Mouse (Mus musculus): ENCODE results near the gene Tlr12. TPM values are rescaled to one million over a fixed set of nuclear protein-coding genes. Genes with fewer than 3 reads are reported as not detected.
"Not testable (repeated sequence)": the region's sequence is repeated elsewhere in the genome, so short reads cannot be mapped to it uniquely, and the experiment has no call there.

Gene Tlr12
- 0.91 and 1.0 TPM in 2 replicates for polyA plus RNA-seq (2012; rRNA removed)

GRCm38 (mm10) chr4:128618246-128618911 is at the start of gene Tlr12:
Tlr12 (minus strand) TSS chr4:128618619.
- no peaks in the 10 kb centered on the region for H3K4me1 ChIP-seq (ENCODE audit: control insufficient read depth, insufficient read depth, low read length)
- H3K4me3 ChIP-seq (ENCODE audit: insufficient read depth, low read length) = no peak within 1 kb of the TSS
- TF ChIP-seq CTCF (IDR thresholded peaks at IDR 0.05; ENCODE audit: extremely low read depth, insufficient read depth, low read length) (no peak), POLR2A (IDR thresholded peaks at IDR 0.05; ENCODE audit: extremely low read depth, insufficient read depth, low read length) (no peak)
- H3K27ac ChIP-seq (ENCODE audit: insufficient read depth, low read length) = no peak within 1 kb of the TSS

- not testable (repeated sequence) for H3K4me1 ChIP-seq (ENCODE audit: control insufficient read depth, insufficient read depth, low read length); H3K4me3 ChIP-seq (ENCODE audit: insufficient read depth, low read length); H3K27ac ChIP-seq (ENCODE audit: insufficient read depth, low read length)
Measured at GRCm38 (mm10) chr4:128667195-128667594, 48.8 kb upstream of the Tlr12 start.

DNA sequence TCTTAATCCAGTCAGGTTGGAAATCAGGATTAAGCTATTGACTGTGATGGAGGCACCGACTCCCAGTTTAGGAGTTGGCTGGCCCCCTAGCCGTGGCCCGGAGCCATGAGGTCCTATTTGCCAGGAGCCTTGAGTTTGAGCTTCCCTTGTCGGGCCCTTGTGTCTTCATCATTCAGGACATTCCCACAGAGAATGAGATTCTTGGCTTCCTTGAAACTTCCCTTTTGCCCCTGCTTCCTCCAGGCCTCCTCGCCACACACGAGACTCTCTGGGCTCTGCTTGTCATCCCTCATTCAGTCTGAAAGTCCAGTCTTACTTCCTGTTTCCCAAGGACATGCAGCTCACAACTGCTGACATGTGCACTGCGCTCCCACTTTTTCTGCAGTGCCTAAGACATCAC is 47.9 kb upstream of the Tlr12 start:
- not testable (repeated sequence) for H3K27ac ChIP-seq (ENCODE audit: insufficient read depth, low read length); H3K4me1 ChIP-seq (ENCODE audit: control insufficient read depth, insufficient read depth, low read length)

GRCm38 (mm10) chr4:128664002-128664401 is 45.6 kb upstream of the Tlr12 start:
- TF ChIP-seq POLR2A (IDR thresholded peaks at IDR 0.05; ENCODE audit: extremely low read depth, insufficient read depth, low read length) (no peak), CTCF (IDR thresholded peaks at IDR 0.05; ENCODE audit: extremely low read depth, insufficient read depth, low read length) (no peak)
- H3K4me3 ChIP-seq (ENCODE audit: insufficient read depth, low read length) = no peak overlapping the region
- H3K4me1 ChIP-seq (ENCODE audit: control insufficient read depth, insufficient read depth, low read length) = peaks cover 2% of the 10 kb centered on the region; the same call in 1 of the 2 replicates
- no peak overlapping the region for H3K27ac ChIP-seq (ENCODE audit: insufficient read depth, low read length)

More for the DNA sequence above, 47.9 kb upstream of the Tlr12 start:
- H3K4me3 ChIP-seq (ENCODE audit: insufficient read depth, low read length) = not testable (repeated sequence)

- no peak overlapping the region for H3K4me3 ChIP-seq (ENCODE audit: insufficient read depth, low read length)
- peaks cover 5% of the 10 kb centered on the region for H3K4me1 ChIP-seq (ENCODE audit: control insufficient read depth, insufficient read depth, low read length)
- H3K27ac ChIP-seq (ENCODE audit: insufficient read depth, low read length) = no peak overlapping the region
- no peak for TF ChIP-seq POLR2A (IDR thresholded peaks at IDR 0.05; ENCODE audit: extremely low read depth, insufficient read depth, low read length)
Measured at GRCm38 (mm10) chr4:128661063-128661462, 42.6 kb upstream of the Tlr12 start.

- no peak overlapping the region for H3K4me3 ChIP-seq (ENCODE audit: insufficient read depth, low read length)
- no peak for TF ChIP-seq POLR2A (IDR thresholded peaks at IDR 0.05; ENCODE audit: extremely low read depth, insufficient read depth, low read length)
- TF ChIP-seq CTCF (IDR thresholded peaks at IDR 0.05; ENCODE audit: extremely low read depth, insufficient read depth, low read length) = no peak
- H3K4me1 ChIP-seq (ENCODE audit: control insufficient read depth, insufficient read depth, low read length) = peaks cover 7% of the 10 kb centered on the region
- no peak overlapping the region for H3K27ac ChIP-seq (ENCODE audit: insufficient read depth, low read length)
Measured at GRCm38 (mm10) chr4:128660196-128660595, 41.8 kb upstream of the Tlr12 start.

DNA sequence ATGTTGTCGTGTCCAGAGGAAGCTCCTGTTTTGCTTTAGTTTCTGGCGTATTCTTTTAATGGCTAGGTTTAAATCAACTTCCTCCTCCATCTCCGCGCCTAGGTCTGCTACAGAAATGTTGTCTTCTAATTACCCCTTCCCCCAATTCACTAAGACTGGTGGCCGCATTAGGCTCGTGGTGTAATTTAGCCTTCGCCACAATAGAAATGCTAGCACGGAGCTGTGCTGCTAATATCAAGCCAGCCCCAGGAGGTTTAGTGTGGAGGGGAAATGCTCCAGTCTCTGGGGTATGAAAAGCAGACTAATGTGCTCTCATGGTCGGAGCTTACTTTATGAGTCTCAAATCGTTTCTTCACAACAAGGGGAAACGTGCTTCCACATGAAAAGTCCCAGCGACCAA is 37.0 kb upstream of the Tlr12 start:
- Histone ChIP-seq H3K4me3 (ENCODE audit: insufficient read depth, low read length) (peak overlapping the region; percentile 92), H3K4me1 (ENCODE audit: control insufficient read depth, insufficient read depth, low read length) (peaks cover 7% of the 10 kb centered on the region), H3K27ac (ENCODE audit: insufficient read depth, low read length) (peak overlapping the region; percentile 89)
- no peak for TF ChIP-seq CTCF (IDR thresholded peaks at IDR 0.05; ENCODE audit: extremely low read depth, insufficient read depth, low read length)
- no peak for TF ChIP-seq POLR2A (IDR thresholded peaks at IDR 0.05; ENCODE audit: extremely low read depth, insufficient read depth, low read length)

GRCm38 (mm10) chr4:128654505-128655381 is 36.3 kb upstream of the Tlr12 start, which contains the start of gene Phc2:
Phc2 (plus strand) TSS chr4:128654702.
- H3K4me1 ChIP-seq (ENCODE audit: control insufficient read depth, insufficient read depth, low read length) = peaks cover 6% of the 10 kb centered on the region
- no peak for TF ChIP-seq CTCF (IDR thresholded peaks at IDR 0.05; ENCODE audit: extremely low read depth, insufficient read depth, low read length)
- peak within 1 kb of the TSS; percentile 89 for H3K27ac ChIP-seq (ENCODE audit: insufficient read depth, low read length)
- H3K4me3 ChIP-seq (ENCODE audit: insufficient read depth, low read length) = peak within 1 kb of the TSS; percentile 92

DNA sequence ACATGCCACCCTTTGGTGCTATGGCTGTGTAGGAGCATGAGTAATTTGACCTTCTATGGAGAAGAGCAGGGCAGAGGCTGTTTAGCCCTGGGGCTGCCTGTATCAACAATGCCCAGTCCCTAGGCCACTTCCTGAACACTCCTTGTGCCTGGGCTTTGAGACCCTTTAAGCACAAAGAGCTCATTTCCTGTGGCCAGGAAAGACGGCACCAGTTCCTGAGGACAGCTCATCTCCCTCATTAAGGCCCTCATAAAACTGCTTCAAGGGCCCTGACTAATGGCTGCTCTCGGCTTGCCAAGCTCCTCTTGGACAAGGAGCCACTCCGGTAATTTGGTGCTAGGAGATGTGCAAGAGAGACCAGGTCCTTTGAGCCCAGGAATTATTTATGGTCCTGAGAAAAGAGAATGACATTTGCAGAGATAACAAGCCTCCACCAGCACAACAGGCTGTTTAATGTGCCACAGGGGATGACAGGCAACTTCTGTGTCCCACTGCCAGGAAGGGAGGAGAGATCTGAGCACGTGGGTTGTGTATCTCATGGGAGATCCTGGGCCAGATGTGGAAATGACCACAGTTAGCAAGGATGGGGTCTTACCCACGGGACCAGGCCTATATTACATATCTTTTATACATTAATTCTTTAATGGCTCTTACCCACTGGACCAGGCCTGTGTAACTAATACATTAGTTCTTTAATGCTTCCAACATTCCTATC is 34.3 kb upstream of the Tlr12 start:
- H3K4me3 ChIP-seq (ENCODE audit: insufficient read depth, low read length) = no peak overlapping the region
- H3K27ac ChIP-seq (ENCODE audit: insufficient read depth, low read length) = no peak overlapping the region
- TF ChIP-seq CTCF (IDR thresholded peaks at IDR 0.05; ENCODE audit: extremely low read depth, insufficient read depth, low read length) (no peak), POLR2A (IDR thresholded peaks at IDR 0.05; ENCODE audit: extremely low read depth, insufficient read depth, low read length) (no peak)
- peaks cover 5% of the 10 kb centered on the region; the same call in 1 of the 2 replicates for H3K4me1 ChIP-seq (ENCODE audit: control insufficient read depth, insufficient read depth, low read length)

GRCm38 (mm10) chr4:128651530-128651929 is 33.1 kb upstream of the Tlr12 start:
- peaks cover 4% of the 10 kb centered on the region; the same call in 1 of the 2 replicates for H3K4me1 ChIP-seq (ENCODE audit: control insufficient read depth, insufficient read depth, low read length)
- H3K4me3 ChIP-seq (ENCODE audit: insufficient read depth, low read length) = no peak overlapping the region
- no peak overlapping the region for H3K27ac ChIP-seq (ENCODE audit: insufficient read depth, low read length)
- TF ChIP-seq POLR2A (IDR thresholded peaks at IDR 0.05; ENCODE audit: extremely low read depth, insufficient read depth, low read length) (no peak), CTCF (IDR thresholded peaks at IDR 0.05; ENCODE audit: extremely low read depth, insufficient read depth, low read length) (no peak)
